Mouse (Mus musculus) cerebellum, postnatal 36 days (tissue): Measurements from ENCODE around the gene Ccl26.
"Not testable (repeated sequence)": the region's sequence is repeated elsewhere in the genome, so short reads cannot be mapped to it uniquely, and the experiment has no call there.

Experiments used
- DNase-seq, 2 experiments: peaks; one replicate each; pipeline ENCODE4 v3.0.0; 2021 to 2022; ENCODE audit warnings: mixed read lengths in 2 of 2

The Ccl26 gene

DNA sequence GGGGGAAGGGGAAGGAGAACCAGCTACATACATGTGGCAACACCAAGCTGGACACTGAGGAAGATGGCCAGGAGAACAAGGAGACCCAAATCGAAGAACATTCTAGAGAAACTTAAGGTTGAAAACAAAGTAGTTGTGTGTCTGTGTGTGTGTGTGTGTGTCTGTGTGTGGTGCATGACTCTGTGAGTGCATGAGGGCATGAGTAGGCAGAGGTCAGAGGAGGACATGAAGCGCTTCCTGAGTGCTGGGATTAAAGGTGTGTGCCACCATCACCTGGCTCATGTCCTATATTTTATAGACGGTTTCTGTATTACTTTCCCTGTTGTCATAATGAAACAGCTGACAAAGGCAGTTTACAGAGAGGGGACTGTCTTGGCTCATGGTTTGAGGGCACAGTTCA lies at the start of gene Ccl26:
Ccl26 (minus strand) TSS at position 101 of the 400 bp plus-strand sequence.
- DNase-seq, result no peak

DNA sequence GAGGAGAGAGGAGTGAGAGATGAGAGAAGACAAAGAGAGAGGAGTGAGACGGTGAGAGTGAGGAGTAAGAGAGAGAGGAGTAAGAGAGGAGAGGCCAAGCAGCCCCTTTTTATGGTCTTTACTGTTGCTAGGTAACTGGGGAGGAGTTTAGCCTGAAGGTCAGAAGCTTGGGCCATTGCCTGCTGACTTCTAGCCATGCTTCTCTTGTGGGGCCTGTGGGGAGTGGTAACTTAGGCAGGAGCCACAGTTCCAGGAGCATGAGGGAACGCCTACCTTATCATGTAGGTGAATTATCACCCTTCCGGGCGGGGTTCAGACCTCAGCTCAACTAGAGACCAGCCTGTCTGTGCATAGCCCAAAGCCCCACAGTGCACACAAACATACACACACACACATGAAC lies 46.4 kb upstream of the Ccl26 start:
- DNase-seq, result no peak

DNA sequence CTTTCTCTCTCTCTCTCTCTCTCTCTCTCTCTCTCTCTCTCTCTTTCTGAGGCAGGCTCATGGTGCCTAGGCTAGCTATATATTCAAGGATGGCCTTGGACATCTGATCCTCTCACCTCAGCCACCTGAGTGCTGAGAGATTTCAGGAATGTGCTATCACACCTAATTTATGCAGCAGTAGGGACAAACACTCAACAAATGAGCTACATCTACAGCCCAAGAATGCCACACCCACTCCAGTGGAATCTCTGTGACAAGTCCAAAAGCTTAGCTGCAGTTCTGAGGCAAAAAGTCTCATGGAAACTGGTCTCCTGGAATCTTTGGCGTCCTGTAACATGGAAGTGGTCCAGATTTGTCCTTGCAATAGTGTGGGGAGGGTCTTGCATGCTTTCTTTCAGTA lies 44.2 kb upstream of the Ccl26 start:
- DNase-seq, result no peak

DNA sequence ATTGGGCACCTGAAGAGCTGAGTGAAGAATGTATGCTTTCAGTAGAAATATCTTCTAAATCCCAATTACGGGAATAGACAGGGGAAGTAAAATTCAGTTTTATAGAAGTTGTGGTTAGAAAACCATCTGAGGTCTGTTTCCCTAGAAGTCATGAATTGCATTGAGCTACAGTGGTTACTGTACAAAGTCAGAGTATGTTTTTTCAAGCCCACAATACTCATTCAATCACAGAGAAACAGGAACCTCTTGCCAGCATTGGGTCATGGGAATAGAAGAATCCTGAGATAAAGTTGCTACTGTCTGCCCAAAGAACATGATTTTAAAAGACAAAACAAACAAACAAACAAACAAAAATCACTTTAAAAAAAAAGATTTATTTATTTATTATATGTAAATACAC lies 43.3 kb upstream of the Ccl26 start:
- not testable (repeated sequence) for DNase-seq

DNA sequence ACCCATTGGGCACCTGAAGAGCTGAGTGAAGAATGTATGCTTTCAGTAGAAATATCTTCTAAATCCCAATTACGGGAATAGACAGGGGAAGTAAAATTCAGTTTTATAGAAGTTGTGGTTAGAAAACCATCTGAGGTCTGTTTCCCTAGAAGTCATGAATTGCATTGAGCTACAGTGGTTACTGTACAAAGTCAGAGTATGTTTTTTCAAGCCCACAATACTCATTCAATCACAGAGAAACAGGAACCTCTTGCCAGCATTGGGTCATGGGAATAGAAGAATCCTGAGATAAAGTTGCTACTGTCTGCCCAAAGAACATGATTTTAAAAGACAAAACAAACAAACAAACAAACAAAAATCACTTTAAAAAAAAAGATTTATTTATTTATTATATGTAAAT lies 41.3 kb upstream of the Ccl26 start:
- not testable (repeated sequence) for DNase-seq

DNA sequence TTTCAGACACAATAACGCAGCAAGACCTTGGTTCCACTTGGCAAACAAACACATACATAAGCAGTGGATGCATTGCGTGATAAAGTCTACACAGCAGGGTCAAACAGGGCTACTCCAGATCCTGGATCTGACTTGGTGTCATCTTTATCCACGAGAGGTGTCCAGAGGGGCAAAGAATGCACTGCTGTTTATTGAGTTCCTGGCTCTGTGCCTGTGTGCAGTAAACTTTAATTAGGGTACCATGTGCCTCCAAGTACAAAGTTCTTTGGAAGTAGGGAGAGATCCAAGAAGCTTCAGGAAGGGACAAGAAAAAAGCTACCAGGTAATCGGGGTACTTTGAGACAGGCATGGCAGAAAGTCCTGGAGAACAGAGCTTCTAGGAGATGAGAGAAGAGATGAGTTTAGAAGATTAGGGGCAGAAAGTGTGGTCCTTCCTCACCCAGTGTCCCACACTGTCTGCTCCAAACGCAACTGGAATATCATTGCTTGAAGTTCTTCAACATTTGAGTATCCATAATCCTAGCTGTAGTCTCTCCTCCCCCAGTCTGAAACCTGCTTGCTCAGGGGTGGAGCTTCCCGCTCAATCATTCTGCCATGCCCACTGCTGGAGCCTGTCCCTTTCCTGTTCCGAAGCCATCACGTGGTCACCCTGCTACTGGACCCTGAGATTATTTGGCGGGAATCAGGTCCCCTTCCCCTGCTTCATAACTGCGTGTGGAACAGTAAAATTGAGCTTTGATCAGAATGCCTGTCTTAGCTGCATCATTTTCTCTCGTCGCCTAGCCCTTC lies 26.8 kb upstream of the Ccl26 start:
- DNase-seq, result no peak

DNA sequence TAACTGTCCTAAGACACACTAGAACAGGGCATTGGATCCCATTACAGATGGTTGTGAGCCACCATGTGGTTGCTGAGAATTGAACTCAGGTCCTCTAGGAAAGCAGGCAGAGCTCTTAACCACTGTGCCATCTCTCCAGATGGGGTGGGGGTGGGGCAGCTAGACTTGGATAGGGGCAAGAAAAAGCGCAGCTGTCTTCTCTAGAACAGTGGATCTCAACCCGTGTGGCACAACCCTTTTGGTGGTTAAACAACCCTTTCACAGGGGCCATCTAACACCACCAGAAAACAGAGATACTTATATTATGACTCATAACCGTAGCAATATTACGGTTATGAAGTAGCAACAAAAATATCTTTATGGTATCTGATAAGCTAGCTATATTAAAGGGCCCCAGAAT lies 24.4 kb upstream of the Ccl26 start:
- DNase-seq, result no peak

DNA sequence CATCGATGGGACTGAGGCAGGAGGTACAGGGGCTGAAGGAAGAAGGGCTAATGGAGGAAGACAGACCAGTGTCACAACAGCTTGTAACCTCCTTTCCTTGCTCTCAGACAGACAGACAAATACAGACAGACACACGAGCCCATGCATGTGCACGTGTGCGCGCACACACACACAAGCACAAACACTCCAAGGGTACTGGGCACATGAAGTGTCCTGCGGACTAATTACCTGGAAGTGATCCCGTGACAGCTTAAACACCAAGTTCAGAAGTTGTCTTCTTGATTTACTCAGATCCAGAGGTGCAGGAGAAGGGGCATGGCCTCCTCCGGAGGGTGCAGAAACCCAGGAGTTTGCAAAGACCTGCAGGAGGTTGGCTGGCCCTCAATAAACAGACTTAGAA lies 22.3 kb upstream of the Ccl26 start:
- DNase-seq, result no peak

DNA sequence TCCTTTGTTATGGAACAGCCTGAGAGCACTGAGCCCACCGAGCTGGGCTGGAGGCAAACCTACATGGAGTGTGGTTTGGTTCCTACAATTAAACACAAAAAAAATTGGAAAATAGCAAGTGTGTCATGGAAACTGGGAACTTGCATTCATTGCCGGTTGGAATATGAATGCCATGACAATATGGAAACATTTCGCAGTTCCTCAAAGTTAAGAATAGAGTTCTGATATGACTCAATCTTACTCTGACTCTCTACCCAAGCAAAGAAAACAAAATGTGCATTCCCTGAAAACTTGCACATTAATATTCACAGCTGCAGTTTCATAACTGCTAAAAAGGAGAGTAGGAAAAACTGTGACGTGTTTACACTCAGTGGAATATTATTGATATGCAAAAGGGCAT lies 19.0 kb upstream of the Ccl26 start:
- DNase-seq, result no peak

DNA sequence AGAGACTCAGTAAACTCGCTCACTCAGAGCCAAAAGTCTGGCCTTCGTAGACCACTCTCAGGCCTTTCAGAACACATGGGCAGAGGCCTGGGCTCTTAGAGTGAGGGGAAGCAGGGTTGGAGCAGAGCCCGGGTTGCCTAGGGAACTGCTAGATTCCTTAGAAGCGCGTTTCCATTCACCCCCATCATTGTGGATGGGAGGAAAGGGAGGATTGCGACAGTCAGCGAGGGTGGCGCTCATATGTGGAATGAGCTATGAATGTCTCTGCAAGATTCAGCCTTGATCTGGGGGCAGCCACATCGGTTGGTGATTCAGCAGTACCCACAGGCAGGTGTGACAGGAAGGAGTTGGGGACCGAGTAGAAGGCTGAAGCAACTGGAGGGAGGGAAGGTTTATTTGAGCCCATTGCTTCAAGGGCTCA lies 16.0 kb upstream of the Ccl26 start:
- no peak for DNase-seq

DNA sequence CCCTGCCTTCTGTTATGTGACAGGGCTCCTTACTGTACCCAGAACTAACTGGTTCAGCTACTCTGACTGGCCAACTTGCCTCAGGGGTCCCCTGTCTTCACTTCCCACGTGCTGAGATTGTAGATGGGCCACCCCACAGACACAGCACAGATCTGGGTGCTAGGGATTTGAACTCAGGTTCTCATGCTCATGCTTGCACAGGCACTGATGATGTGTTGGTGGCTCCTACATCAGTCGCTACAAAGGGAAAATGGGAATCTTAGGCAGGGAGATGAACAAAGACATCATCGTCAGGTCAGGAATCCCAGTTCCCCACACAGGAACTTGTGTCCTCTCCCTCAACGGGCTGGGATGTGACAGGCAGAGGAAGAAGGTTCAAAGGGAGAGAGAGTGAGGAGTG lies 12.7 kb upstream of the Ccl26 start:
- DNase-seq, result no peak

DNA sequence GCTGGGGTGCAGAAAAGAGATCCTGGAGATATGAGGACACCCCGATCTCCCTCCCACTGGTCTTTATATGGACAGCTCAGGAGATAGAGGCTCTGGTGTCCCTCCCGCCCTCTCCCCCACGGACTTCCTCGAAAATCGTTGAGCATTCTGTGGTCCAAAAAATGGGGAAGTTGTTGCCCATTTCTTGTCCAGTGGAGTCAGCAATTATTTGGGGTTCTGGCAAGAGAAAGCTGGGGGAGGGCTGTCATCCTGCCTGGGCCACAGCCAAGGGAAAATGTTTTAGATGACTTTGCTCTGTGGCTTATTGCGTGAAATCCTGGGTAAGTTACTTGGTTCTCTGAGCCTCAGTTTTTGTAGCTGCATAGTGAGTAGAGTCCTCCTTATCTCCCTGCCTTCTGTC lies 9.6 kb upstream of the Ccl26 start, which contains the start of gene Ccl24:
Ccl24 (minus strand) TSS at position 44 of the 400 bp plus-strand sequence.
- DNase-seq, result no peak

DNA sequence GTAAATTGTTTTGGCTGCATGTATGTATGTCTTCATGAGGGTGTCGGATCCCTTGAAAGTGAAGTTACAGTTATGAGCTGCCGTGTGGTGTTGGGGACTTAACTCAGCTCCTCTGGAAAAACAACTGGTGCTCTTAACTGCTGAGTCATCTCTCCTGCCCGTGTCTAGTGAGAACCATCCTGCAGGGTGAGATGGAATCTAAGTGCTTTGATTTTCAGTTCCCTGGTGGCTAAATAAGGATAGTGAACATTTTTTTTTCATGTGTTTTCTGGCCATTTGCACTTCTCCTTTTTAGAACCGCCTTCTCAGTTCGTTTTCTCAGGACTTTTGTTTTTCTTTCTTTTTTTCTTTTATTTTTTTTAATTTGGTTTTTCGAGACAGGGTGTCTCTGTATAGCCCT lies 5.3 kb upstream of the Ccl26 start:
- no peak for DNase-seq

DNA sequence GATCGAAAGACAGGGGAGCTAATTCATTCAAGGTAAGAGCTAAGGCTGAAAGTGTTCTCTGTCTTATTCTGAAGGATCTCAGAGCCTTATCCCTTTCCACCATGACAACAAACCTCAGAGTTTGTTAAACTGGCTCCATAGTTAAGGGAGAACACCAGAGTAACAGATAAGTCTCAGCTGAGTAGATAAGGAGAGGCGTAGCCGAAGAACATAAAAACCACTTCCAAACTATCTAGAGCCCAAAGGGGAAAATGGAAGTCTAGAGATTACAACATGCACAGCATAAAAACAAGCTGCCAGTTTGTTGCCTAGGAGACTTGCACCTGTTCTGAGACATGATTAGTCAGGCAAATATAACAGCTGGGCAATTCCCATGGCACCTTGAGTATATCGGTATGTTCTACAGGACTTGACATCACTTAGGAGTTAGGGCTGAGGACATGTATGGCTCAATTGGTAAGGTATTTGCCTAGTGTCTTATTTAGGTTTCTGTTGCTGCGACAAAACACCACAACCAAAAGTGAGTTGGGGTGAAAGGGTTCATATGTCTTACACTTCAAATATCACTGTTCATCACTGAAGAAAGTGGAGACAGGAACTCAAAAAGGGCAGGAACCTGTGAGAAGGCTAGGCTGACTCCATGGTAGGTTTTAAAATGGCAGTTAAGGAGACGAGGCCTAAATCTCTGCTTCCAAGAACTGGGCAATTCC lies 4.3 kb upstream of the Ccl26 start:
- DNase-seq, result no peak

DNA sequence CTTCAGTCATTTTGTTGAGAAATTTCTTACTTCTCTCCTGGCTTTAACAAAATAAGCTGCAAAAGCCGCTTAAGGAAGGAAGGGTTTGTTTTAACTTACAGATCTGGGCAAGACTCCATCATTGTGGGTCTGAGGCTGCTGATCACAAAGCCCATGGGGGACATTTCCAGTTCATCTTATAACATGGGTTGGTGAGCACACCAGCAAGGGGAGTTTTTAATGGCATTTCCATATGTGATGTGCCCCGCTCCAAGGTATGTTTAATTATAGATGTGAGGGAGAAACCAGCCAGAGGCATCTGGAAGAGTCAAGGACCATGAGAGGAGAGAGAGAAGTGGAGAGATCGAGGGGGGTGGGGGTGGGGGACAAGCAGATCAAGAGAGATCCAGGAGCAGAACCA lies 5.7 kb downstream of the Ccl26 start:
- DNase-seq, result no peak

DNA sequence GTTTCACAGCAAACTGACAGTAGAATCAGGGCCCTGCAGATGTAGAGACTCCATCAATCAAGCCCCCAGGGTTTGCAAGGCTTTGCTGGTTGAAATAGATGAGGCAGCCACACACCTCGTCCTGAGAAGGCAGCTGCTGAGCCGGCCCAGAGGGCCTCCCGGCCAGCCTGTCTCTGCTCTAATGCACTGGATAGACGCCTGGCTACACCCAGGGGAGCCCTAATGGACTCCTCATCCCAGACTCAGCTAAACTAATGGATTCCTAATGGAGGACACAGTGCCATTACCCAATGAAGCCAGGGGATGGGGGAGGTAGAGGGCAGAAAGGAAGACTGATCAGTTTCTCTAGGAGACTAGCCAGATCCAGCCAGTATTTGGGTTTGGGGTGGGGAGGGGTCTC lies 6.3 kb downstream of the Ccl26 start:
- DNase-seq, result no peak

DNA sequence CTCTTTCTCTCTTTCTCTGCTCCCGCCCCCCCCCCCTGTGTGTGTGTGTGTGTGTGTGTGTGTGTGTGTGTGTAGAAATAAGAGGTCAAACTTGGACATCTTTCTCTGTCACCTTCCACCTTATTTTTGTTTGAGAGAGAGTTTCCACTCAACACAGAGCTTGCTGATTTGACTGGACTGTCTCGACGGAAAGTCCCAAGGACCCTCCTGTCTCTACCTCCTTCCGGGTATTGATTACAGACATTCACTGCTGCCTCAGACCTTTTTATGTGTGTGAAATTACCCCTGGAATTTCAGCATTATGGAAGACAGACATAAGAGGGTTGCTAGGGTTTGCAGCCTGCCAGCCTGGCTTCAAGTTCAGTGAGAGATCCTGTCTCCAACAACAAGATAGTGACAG lies 7.1 kb downstream of the Ccl26 start:
- no peak for DNase-seq

DNA sequence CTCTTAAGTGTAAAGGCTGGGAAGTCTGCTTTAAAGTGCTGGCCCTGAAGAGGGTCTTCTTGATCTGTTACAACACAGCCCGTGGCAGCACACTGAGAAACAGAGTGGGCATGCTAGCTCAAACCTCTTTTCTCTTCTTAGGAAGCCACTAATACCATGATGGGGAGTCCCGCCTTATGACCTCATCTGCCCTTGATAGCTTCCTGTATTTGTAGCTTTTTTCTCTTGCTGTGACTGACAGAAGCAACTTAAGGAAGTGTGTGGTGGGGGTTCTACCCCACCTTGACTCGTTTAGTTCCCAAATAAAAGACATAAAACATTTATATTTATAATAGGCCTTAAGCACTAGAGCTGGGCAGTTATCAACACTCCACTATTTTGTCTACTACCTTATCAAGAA lies 11.8 kb downstream of the Ccl26 start:
- no peak for DNase-seq

DNA sequence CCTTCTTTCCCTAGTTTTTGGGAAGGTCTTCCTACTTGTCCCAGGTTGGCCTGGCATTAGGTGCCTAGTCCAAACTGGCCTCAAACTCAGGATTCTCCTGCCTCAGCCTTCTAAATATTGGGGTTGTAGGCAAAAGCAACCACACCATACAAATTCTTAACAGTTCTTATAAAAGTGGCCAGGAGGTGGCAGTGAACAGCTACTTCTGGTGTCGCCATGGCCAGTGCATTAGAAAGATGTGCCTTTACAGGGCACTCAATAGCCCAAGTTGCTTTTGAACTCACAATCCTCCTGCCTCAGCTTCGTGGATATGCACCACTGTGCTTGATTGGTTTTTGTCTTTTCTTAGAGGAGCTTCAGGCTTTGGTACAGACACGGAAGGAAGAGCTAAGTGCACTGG lies 12.5 kb downstream of the Ccl26 start:
- no peak for DNase-seq

DNA sequence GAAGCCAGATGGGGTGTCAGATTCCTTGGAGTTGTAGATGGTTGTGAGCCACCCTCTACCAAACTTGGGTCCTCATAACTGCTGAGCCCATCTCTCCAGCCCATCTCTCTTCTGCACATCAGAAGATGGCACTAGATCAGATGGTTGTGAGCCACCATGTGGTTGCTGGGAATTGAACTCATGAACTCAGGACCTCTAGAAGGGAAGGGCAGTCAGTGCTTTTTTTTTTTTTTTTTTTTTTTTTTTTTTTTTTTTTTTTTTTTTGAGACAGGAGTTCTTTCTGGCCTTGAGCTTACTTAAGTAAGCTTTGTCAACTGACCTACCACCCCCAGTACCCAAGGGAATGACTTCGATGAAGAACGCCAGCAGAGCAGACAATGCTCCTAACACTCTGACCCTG lies 15.4 kb downstream of the Ccl26 start:
- DNase-seq, result no peak

DNA sequence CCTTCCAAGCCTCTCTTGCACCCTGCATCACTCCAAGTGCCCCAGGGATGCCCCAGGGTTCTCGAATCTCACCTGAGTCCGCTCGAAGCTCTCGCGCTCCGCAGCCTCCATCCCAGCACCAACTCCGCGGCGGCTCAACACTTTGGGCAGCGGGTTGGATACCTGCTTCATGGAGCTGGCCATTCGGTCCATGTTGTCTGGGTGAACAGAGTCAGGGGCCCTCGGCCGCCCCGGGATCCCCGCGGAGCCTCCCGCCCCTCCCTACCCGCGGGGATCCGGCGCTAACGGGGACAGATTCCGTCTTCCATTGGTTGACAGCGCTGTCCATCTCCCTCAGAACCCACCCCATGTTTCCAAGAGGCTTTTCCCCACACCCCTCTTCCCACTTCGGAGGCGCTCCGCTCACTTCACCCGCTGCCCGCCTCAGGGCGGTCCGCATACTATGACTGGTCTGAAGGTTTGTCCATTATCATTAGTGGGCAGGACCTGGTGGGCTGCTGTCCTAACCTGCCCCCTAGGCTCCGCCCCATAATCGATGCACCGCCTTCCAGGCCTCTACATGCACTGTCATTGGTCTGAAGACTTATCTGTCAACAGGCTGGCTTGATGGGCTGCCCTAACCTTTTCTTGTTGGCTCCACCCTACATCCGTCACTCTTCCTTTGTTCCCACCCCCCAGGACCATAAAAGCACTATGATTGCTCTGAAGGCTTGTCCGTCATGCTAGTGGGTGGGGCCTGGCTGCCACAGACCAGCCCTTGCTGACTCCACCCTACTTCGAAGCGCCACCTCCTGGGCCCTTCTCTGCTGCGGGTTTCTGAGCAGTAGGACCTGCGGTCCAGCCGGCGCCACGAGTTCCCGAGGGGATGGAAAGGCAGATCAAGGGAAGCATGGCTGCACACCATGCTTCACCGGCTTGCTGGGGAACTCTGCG lies 18.2 kb downstream of the Ccl26 start, which contains the start of gene Hip1:
Hip1 (minus strand) TSS at position 256 of the 933 bp plus-strand sequence.
- DNase-seq, result peak; percentile 98 to 100

DNA sequence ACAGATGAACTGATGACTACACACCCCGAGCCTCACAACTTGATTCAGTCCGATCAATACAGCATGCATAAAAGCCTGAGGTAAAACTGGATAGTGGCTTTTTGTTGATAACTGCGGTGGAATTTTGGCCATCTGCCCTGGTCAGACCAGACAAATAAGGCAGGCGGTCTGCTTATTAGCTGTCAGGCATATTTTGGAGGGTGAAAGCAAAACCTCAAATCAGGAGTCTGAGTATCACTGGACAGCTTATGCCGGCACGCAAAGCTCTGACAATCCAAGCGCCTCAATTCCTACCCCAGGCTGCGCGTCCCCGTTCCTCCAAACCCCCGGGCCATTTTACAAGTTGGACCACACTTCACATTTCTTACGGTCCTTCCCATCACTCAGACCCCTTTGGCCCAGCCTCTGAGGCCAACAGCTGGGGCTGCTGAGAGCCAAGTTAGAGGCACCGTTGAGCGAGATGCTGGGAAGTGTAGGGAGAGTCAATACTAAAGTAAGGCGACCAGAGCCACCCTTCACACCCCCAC lies 19.3 kb downstream of the Ccl26 start:
- peak; percentile 18 to 38 for DNase-seq

DNA sequence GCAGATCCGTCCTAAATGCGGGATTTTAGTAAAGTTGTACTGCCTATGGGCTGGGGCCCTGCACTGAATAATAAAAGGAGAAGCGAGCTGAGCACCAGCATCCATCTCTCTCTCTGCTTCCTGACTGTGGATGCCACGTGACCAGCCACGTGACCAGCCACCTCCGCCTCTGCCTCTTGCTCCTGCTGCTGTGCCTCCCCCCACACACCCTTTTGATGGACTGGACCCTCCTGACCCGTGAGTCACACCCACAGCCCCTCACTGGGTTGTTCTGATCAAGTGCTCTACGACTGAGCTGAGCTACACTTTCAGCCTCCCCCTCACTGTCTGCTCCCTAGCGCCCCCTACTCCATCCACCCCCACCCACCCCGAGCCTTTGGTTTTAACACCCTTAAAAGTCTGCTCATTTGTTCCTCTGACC lies 25.6 kb downstream of the Ccl26 start:
- no peak for DNase-seq
